Mouse (Mus musculus) heart, adult 2 months (tissue): ENCODE data around the gene Ufm1. TPM values are rescaled to one million over a fixed set of nuclear protein-coding genes. Genes with fewer than 3 reads are reported as not detected.

ENCODE experiments used
- DNase-seq, 2 experiments: peaks; one replicate each; pipeline ENCODE4 v3.0.0; 2021
- H3K27ac ChIP-seq: fragments of 200-600 bp; 2 replicates; pipeline ENCODE4 v1.8.1; 2022
- H3K27me3 ChIP-seq: fragments of 200-500 bp; 2 replicates; pipeline ENCODE4 v1.6.1; 2012; ENCODE audit warnings: mild to moderate bottlenecking, low read length, inconsistent platforms, mixed read lengths; ENCODE audit not compliant: control insufficient read depth, insufficient read depth
- H3K36me3 ChIP-seq: fragments of 200-500 bp; 2 replicates; pipeline ENCODE4 v1.6.1; 2012; ENCODE audit warnings: low read length, inconsistent platforms; ENCODE audit not compliant: control insufficient read depth, insufficient read depth
- H3K4me1 ChIP-seq: fragments of 200-500 bp; 2 replicates; pipeline ENCODE4 v1.6.1; 2011; ENCODE audit warnings: low read length; ENCODE audit not compliant: control insufficient read depth, insufficient read depth
- H3K4me3 ChIP-seq: fragments of 200-600 bp; 2 replicates; pipeline ENCODE4 v1.8.1; 2022
- H3K79me2 ChIP-seq: fragments of 200-500 bp; replicated peaks from 2 replicates; pipeline ENCODE4 v1.6.1; 2012; ENCODE audit warnings: mild to moderate bottlenecking, inconsistent platforms, low read length, moderate library complexity, mixed read lengths; ENCODE audit not compliant: control insufficient read depth, insufficient read depth
- H3K9ac ChIP-seq: fragments of 200-500 bp; 2 replicates; pipeline ENCODE4 v1.6.1; 2012; ENCODE audit warnings: low read depth, mild to moderate bottlenecking, control low read depth, inconsistent platforms, low read length, mixed read lengths
- CTCF ChIP-seq: fragments of 200-600 bp; IDR thresholded peaks from 2 replicates; pipeline ENCODE4 v1.8.1; 2022; ENCODE audit warnings: antibody characterized with exemption, mild to moderate bottlenecking, moderate library complexity
- EP300 ChIP-seq: fragments of 200-500 bp; IDR thresholded peaks from 2 replicates; pipeline ENCODE4 v1.6.1; 2011; ENCODE audit warnings: low read depth, low read length, control low read depth; ENCODE audit not compliant: insufficient read depth
- POLR2A ChIP-seq: fragments of 200-500 bp; IDR thresholded peaks from 2 replicates; pipeline ENCODE4 v1.6.1; 2011; ENCODE audit warnings: mild to moderate bottlenecking, low read depth, low read length, control low read depth; ENCODE audit not compliant: insufficient read depth
- WGBS: fragments of 180-500 bp; shearing (Covaris S2); methylation state at CpG from one replicate; pipeline ENCODE4 v1.1.7; 2018; 5-methylcytosine and 5-hydroxymethylcytosine counted together
- intact Hi-C: fragments of 180-260 bp; cut with DNase I; formaldehyde crosslinking; loops from one replicate; pipeline ENCODE4 v1.15.1; 2025
- long read RNA-seq: library from polyadenylated mRNA; stranded (forward); transcript quantifications from one replicate; pipeline ENCODE4 v2.0.0, GENCODE M21; 2021
- polyA plus RNA-seq: library from polyadenylated mRNA; depleted of rRNA; stranded (reverse); fragments of >200 nt; gene quantifications from 2 replicates; pipeline ENCODE4 v1.2.3, GENCODE M21; 2012; rRNA removed
- total RNA-seq, 2 experiments: library from RNA; stranded (reverse); gene quantifications; 2 replicates each; pipeline ENCODE4 v1.2.3; 2021

The Ufm1 gene
- total RNA-seq = 10 to 100 TPM; 47.9 to 53.9 TPM
- polyA plus RNA-seq = 9.6 and 18.9 TPM in 2 replicates
- long read RNA-seq, full-length matches to known transcripts = 19 of 21 reads
- long read RNA-seq, partial matches to known transcripts = 0 of 21 reads
- long read RNA-seq, other reads (novel, unspliced or antisense) = 2 of 21 reads

- WGBS = under 1% methylated on average over 58 of the region's 58 CpGs
- Histone ChIP-seq H3K4me3 (peak within 1 kb of the TSS; percentile 92), H3K79me2 (no peaks in the 10 kb centered on the region; the same call in 1 of the 2 replicates), H3K9ac (peak within 1 kb of the TSS; percentile 73), H3K4me1 (peaks cover 2% of the 10 kb centered on the region), H3K36me3 (no peaks in the 10 kb centered on the region; the same call in 1 of the 2 replicates), H3K27ac (peak within 1 kb of the TSS; percentile 95), H3K27me3 (no peaks in the 10 kb centered on the region)
- intact Hi-C loops = loop anchor here (5.0 kb wide), 2 partner anchors 401 to 944 kb away; partner anchors contain the start of genes Nhlrc3, Proser1 and Rfxap
- no peak for TF ChIP-seq CTCF
- TF ChIP-seq POLR2A = peak; percentile 53; the same call in 1 of the 2 replicates
- TF ChIP-seq EP300 = no peak
- DNase-seq = peak; percentile 91 to 96
Observed at GRCm38 (mm10) chr3:53863383-53864220, at the start of gene Ufm1. Gene Ufm1, minus strand, starts transcription at chr3:53863830.

- no peak for TF ChIP-seq EP300
- TF ChIP-seq POLR2A = no peak
- TF ChIP-seq CTCF = no peak
- WGBS = 69% methylated on average over 12 of the region's 12 CpGs
- intact Hi-C loops = no loop called here
- H3K27ac ChIP-seq = no peak overlapping the region
- H3K9ac ChIP-seq = no peak overlapping the region
- no peak for DNase-seq
- H3K79me2 ChIP-seq = no peaks in the 10 kb centered on the region
- no peaks in the 10 kb centered on the region for H3K36me3 ChIP-seq
- no peaks in the 10 kb centered on the region for H3K27me3 ChIP-seq
- no peak overlapping the region for H3K4me3 ChIP-seq
- no peaks in the 10 kb centered on the region; the same call in 1 of the 2 replicates for H3K4me1 ChIP-seq
Observed at GRCm38 (mm10) chr3:53890619-53891540, 27.2 kb upstream of the Ufm1 start.

DNA sequence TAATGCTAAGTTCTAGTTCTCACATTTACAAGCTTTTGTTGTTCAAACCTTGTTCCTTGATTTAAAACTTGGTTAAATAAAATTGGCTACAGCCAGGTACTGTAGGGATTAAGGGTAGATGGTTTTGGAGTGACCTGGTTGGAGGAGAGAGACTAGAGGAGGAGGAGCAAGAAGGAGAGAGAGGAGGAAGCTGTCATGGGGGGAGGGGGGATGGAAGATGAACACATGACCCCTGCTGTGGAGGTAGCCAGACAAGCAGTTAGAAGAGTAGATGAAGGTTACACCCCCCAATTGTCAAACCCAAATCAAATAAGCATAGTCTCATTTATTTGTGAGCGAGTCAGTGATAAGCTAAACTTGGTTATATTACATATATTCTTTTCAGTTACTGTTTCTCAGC, 8.0 kb upstream of the Ufm1 start:
- DNase-seq = no peak
- Histone ChIP-seq H3K4me1 (no peaks in the 10 kb centered on the region), H3K27ac (no peak overlapping the region), H3K4me3 (no peak overlapping the region), H3K27me3 (no peaks in the 10 kb centered on the region), H3K9ac (no peak overlapping the region), H3K79me2 (no peaks in the 10 kb centered on the region), H3K36me3 (no peaks in the 10 kb centered on the region)
- TF ChIP-seq CTCF (no peak), POLR2A (no peak), EP300 (no peak)
- WGBS = 68% methylated on average over 1 of the region's 1 CpGs
- intact Hi-C loops = no loop called here

DNA sequence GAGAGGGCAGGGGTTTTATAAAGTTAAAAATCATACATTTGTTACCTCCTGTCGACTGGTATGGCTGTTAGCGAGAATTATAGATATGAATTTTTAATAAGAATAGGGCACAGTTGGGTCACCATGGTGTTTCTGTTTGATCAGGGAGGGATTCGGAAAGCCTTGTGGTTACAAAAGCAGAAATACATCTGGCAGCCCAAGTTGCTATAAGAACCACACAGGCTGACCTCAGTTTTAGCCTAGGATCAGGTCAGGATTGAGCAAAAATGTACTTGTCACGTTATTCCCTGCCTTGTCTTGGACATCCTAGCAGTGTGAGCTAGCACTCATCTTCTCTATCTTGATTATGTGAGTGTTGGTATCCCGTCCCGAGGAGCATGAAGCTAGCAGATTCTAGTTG, 6.9 kb upstream of the Ufm1 start:
- H3K36me3 ChIP-seq = no peaks in the 10 kb centered on the region
- WGBS = 77% methylated on average over 6 of the region's 6 CpGs
- TF ChIP-seq EP300 = no peak
- no peak for TF ChIP-seq CTCF
- TF ChIP-seq POLR2A = no peak
- no peaks in the 10 kb centered on the region for H3K79me2 ChIP-seq
- no peak overlapping the region for H3K4me3 ChIP-seq
- H3K4me1 ChIP-seq = no peaks in the 10 kb centered on the region
- intact Hi-C loops = no loop called here
- H3K27ac ChIP-seq = no peak overlapping the region
- no peaks in the 10 kb centered on the region for H3K27me3 ChIP-seq
- DNase-seq = no peak
- H3K9ac ChIP-seq = no peak overlapping the region

DNA sequence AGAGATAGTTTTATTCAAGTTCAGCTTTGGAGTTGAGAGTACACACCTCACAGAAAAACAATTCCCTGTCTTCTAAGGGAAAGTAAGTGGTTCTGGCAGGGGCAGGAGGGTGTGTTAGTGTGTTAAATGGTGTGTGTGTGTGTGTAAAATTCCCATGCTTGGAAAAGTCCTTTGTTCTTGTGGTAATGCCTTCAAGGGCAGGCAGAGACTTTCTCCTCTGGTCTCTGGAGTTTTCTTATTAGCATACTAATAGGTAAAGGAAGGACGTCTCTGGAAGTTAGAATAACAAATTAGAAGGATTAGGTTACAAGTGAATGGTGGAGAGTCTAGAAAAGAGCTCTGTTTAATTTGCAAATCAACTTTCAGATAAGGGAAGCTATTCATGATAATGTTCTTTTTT, 5.6 kb upstream of the Ufm1 start:
- Histone ChIP-seq H3K27ac (no peak overlapping the region), H3K36me3 (no peaks in the 10 kb centered on the region), H3K4me1 (no peaks in the 10 kb centered on the region), H3K9ac (no peak overlapping the region), H3K27me3 (no peaks in the 10 kb centered on the region), H3K4me3 (no peak overlapping the region), H3K79me2 (no peaks in the 10 kb centered on the region)
- 16% methylated on average over 1 of the region's 1 CpGs for WGBS
- DNase-seq = no peak
- intact Hi-C loops = no loop called here
- TF ChIP-seq POLR2A = no peak
- TF ChIP-seq CTCF = no peak
- TF ChIP-seq EP300 = no peak
